Mouse (Mus musculus): Measurements from ENCODE around the gene Gm3402. TPM values are rescaled to one million over a fixed set of nuclear protein-coding genes. Genes with fewer than 3 reads are reported as not detected.
"Not testable (repeated sequence)": the region's sequence is repeated elsewhere in the genome, so short reads cannot be mapped to it uniquely, and the experiment has no call there.

The Gm3402 gene
- total RNA-seq (2022): not detected

- not testable (repeated sequence) for DNase-seq (ENCODE audit: low spot score in 2 of 2)
Measured at GRCm38 (mm10) chr5:146513823-146514222, at the start of gene Gm3402. Gene Gm3402, plus strand, starts transcription at chr5:146514123.

GRCm38 (mm10) chr5:146466663-146467062 lies 47.3 kb upstream of the Gm3402 start:
- DNase-seq (ENCODE audit: low spot score in 2 of 2): no peak

GRCm38 (mm10) chr5:146468311-146468710 lies 45.6 kb upstream of the Gm3402 start:
- no peak for DNase-seq (ENCODE audit: low spot score in 2 of 2)

GRCm38 (mm10) chr5:146470821-146471220 lies 43.1 kb upstream of the Gm3402 start:
- DNase-seq (ENCODE audit: low spot score in 2 of 2): no peak

- no peak for DNase-seq (ENCODE audit: low spot score in 2 of 2)
Measured at GRCm38 (mm10) chr5:146471311-146471710, 42.6 kb upstream of the Gm3402 start.

- no peak for DNase-seq (ENCODE audit: low spot score in 2 of 2)
Measured at GRCm38 (mm10) chr5:146471821-146472220, 42.1 kb upstream of the Gm3402 start.

GRCm38 (mm10) chr5:146479564-146479963 lies 34.4 kb upstream of the Gm3402 start:
- DNase-seq (ENCODE audit: low spot score in 2 of 2): peak in 1 of 2 experiments; percentile 48

GRCm38 (mm10) chr5:146481665-146482064 lies 32.3 kb upstream of the Gm3402 start, which contains the start of gene Gm6408:
Gene Gm6408, plus strand, starts transcription at chr5:146481965.
- not testable (repeated sequence) for DNase-seq (ENCODE audit: low spot score in 2 of 2)

- peak in 1 of 2 experiments; percentile 46 for DNase-seq (ENCODE audit: low spot score in 2 of 2)
Measured at GRCm38 (mm10) chr5:146488959-146489358, 25.0 kb upstream of the Gm3402 start.

- not testable (repeated sequence) for DNase-seq (ENCODE audit: low spot score in 2 of 2)
Measured at GRCm38 (mm10) chr5:146491063-146491462, 22.9 kb upstream of the Gm3402 start, which contains the start of gene Gm6370. Gene Gm6370, plus strand, starts transcription at chr5:146491363.

DNA sequence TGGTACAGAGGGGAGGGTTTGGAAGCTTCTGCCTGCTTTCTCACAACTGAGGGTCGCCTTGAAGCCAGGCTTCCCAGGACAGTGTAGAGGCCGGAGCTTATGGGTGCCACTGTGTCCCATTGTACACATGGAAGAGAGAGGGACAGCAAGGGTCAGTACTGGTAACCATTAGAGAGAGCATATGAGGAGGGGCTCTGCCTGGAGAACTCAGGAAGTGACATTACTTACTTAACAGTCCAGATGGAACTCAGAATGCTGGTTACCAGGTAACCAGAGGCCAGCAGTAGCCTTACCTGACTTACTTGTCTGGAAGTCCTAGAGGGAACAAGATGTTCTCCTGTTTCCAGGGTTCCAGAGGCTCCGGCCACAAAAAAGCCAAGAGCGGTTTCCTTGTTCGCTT lies 11.8 kb upstream of the Gm3402 start, which contains the start of gene 4930449I24Rik:
Gene 4930449I24Rik (plus strand): TSS at position 301 of the 400 bp plus-strand sequence.
- not testable (repeated sequence) for DNase-seq (ENCODE audit: low spot score in 2 of 2)

DNA sequence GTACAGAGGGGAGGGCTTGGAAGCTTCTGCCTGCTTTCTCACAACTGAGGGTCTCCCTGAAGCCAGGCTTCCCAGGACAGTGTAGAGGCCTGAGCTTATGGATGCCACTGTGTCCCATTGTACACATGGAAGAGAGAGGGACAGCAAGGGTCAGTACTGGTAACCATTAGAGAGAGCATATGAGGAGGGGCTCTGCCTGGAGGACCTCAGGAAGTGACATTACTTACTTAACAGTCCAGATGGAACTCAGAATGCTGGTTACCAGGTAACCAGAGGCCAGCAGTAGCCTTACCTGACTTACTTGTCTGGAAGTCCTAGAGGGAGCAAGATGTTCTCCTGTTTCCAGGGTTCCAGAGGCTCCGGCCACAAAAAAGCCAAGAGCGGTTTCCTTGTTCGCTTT lies 11.6 kb downstream of the Gm3402 start, which contains the start of gene Gm3404:
Gene Gm3404 (plus strand): TSS at position 301 of the 400 bp plus-strand sequence.
- not testable (repeated sequence) for DNase-seq (ENCODE audit: low spot score in 2 of 2)

DNA sequence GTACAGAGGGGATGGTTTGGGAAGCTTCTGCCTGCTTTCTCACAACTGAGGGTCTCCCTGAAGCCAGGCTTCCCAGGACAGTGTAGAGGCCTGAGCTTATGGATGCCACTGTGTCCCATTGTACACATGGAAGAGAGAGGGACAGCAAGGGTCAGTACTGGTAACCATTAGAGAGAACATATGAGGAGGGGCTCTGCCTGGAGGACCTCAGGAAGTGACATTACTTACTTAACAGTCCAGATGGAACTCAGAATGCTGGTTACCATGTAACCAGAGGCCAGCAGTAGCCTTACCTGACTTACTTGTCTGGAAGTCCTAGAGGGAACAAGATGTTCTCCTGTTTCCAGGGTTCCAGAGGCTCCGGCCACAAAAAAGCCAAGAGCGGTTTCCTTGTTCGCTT lies 23.4 kb downstream of the Gm3402 start, which contains the start of gene Gm3409:
Gene Gm3409 (plus strand): TSS at position 301 of the 400 bp plus-strand sequence.
- DNase-seq (ENCODE audit: low spot score in 2 of 2): not testable (repeated sequence)

- DNase-seq (ENCODE audit: low spot score in 2 of 2): not testable (repeated sequence)
Measured at GRCm38 (mm10) chr5:146555836-146556235, 41.9 kb downstream of the Gm3402 start, which contains the start of gene Gm3415. Gene Gm3415, plus strand, starts transcription at chr5:146556136.

GRCm38 (mm10) chr5:146564259-146564658 lies 50.3 kb downstream of the Gm3402 start:
- DNase-seq (ENCODE audit: low spot score in 2 of 2): no peak

Other genes starting within 250 kb of the Gm3402 start
- gene Wasf3, start 129.1 kb upstream of the Gm3402 start, total RNA-seq (2022): 100 to 1,000 TPM in 1 of 4 experiments, 10 to 100 TPM in 3; 92.2 to 101 (median 96.8) TPM
- gene Gm6408, start 32.2 kb upstream of the Gm3402 start, total RNA-seq (2022): not detected
- gene Gm6370, start 22.8 kb upstream of the Gm3402 start, total RNA-seq (2022): not detected
- not detected for gene 4930449I24Rik, start 11.7 kb upstream of the Gm3402 start, total RNA-seq (2022)
- gene Gm3404, start 11.7 kb downstream of the Gm3402 start, total RNA-seq (2022): not detected
- gene Gm3409, start 23.5 kb downstream of the Gm3402 start, total RNA-seq (2022): not detected
- not detected for gene Gm3415, start 42.0 kb downstream of the Gm3402 start, total RNA-seq (2022)
- gene Gpr12, start 71.1 kb downstream of the Gm3402 start, total RNA-seq (2022): 10 to 100 TPM; 29.4 to 40.7 (median 30.4) TPM

All from layer of hippocampus, adult 8-10 months (tissue).